Mouse (Mus musculus): ENCODE measurements around the gene Nbr1.

DNA sequence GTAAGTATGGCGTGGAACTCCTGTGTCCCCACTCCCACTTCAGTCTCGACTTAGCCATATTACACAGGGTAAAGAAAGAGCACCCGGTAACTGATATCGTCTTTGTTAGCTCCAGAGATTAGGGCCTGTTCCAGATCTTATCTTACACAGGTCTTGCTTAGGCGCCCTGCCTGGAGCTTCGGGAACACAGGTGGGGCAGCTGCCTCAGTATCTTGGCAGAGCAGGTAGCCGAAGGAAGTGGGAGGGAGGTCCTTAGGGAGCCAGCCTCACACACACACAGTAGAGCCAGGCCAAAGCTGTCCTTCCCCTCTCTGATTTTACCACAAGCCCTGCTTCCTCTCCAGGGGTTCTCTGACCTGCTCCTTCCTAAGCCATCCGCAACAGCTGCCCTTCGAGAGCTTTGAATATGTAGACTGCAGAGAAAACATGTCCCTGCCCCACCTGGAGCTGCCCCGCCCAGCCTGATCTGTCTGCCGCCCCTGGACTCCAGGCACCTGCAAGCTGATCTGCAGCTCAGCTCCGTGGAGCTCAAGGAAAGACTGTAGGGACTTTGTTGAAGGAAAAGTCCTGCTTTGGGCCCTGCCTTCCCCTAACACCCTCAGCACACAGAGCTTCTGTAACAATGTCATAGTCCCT, 38.2 kb downstream of the Nbr1 start:
- TF ChIP-seq MAFK (IDR thresholded peaks at IDR 0.05; ENCODE audit: borderline replicate concordance, low read depth, low read length): no peak
- TF ChIP-seq POLR2AphosphoS5 (IDR thresholded peaks at IDR 0.05; ENCODE audit: borderline replicate concordance, low read depth, low read length): no peak
- TF ChIP-seq GABPA (IDR thresholded peaks at IDR 0.05; ENCODE audit: low read depth, low read length): no peak
- no peak for TF ChIP-seq EP300 (IDR thresholded peaks at IDR 0.05; ENCODE audit: low read depth in 1 of 2, low read length in 2 of 2)
- TF ChIP-seq POLR2A (IDR thresholded peaks at IDR 0.05; ENCODE audit: control insufficient read depth in 1 of 2, insufficient read depth in 1 of 2, low read depth in 1 of 2, low read length in 2 of 2, poor library complexity in 1 of 2): no peak
